Mouse (Mus musculus) cortical plate, adult 2 months (tissue): ENCODE results near the gene C87436.

Experiments
- CTCF ChIP-seq: fragments of 200-500 bp; IDR thresholded peaks from 2 replicates; pipeline ENCODE4 v1.5.1; 2011; ENCODE audit warnings: mild to moderate bottlenecking, control low read depth, low read length; ENCODE audit not compliant: insufficient read depth; ENCODE audit errors: extremely low read depth
- POLR2A ChIP-seq: fragments of 200-500 bp; IDR thresholded peaks from 2 replicates; pipeline ENCODE4 v1.6.1; 2011; ENCODE audit warnings: mild to moderate bottlenecking, low read length, control low read depth; ENCODE audit not compliant: insufficient read depth; ENCODE audit errors: extremely low read depth

- TF ChIP-seq CTCF, result no peak
- TF ChIP-seq POLR2A, result no peak
These were observed 68.1 kb downstream of the C87436 start for GRCm38 (mm10) chr6:86506309-86506708.
